Mouse (Mus musculus) adrenal gland, adult (tissue): ENCODE measurements around the gene Mblac2.
"Not testable (repeated sequence)": the region's sequence is repeated elsewhere in the genome, so short reads cannot be mapped to it uniquely, and the experiment has no call there.

Experiments
- DNase-seq, 2 experiments: peaks; one replicate each; pipeline ENCODE4 v3.0.0; 2022 to 2023; ENCODE audit warnings: low spot score in 1 of 2; ENCODE audit not compliant: inconsistent age in 2 of 2

Mblac2 gene

GRCm38 (mm10) chr13:81710775-81711545, at the start of gene Mblac2, which contains the start of gene Polr3g:
Mblac2 (plus strand) TSS chr13:81711341.
Polr3g (minus strand) TSS chr13:81711013.
- DNase-seq = peak; percentile 97 to 99

GRCm38 (mm10) chr13:81663566-81664330, 47.4 kb upstream of the Mblac2 start:
- DNase-seq = no peak

GRCm38 (mm10) chr13:81664331-81664698, 46.8 kb upstream of the Mblac2 start:
- DNase-seq = peak; percentile 64 to 73

GRCm38 (mm10) chr13:81667713-81668112, 43.4 kb upstream of the Mblac2 start:
- DNase-seq = no peak

GRCm38 (mm10) chr13:81675333-81675732, 35.8 kb upstream of the Mblac2 start:
- peak in 1 of 2 experiments; percentile 69 for DNase-seq

GRCm38 (mm10) chr13:81683107-81683506, 28.0 kb upstream of the Mblac2 start:
- DNase-seq = no peak

GRCm38 (mm10) chr13:81684258-81684657, 26.9 kb upstream of the Mblac2 start:
- DNase-seq = no peak

- DNase-seq = no peak
Observed at GRCm38 (mm10) chr13:81684884-81685283, 26.3 kb upstream of the Mblac2 start.

- no peak for DNase-seq
Observed at GRCm38 (mm10) chr13:81689587-81689986, 21.6 kb upstream of the Mblac2 start.

- peak in 1 of 2 experiments; percentile 29 for DNase-seq
Observed at GRCm38 (mm10) chr13:81690477-81690876, 20.7 kb upstream of the Mblac2 start.

- DNase-seq = peak in 1 of 2 experiments; percentile 43
Observed at GRCm38 (mm10) chr13:81691606-81692005, 19.5 kb upstream of the Mblac2 start.

- no peak for DNase-seq
Observed at GRCm38 (mm10) chr13:81694446-81694845, 16.7 kb upstream of the Mblac2 start.

- no peak for DNase-seq
Observed at GRCm38 (mm10) chr13:81703148-81703547, 8.0 kb upstream of the Mblac2 start.

- no peak for DNase-seq
Observed at GRCm38 (mm10) chr13:81703621-81704020, 7.5 kb upstream of the Mblac2 start.

- DNase-seq = no peak
Observed at GRCm38 (mm10) chr13:81706311-81706710, 4.8 kb upstream of the Mblac2 start.

- DNase-seq = no peak
Observed at GRCm38 (mm10) chr13:81709805-81710204, 1.3 kb upstream of the Mblac2 start.

GRCm38 (mm10) chr13:81710266-81710665, 875 bp upstream of the Mblac2 start:
- DNase-seq = no peak

- DNase-seq = peak in 1 of 2 experiments; percentile 59
Observed at GRCm38 (mm10) chr13:81711546-81712371, 618 bp downstream of the Mblac2 start.

GRCm38 (mm10) chr13:81713896-81714295, 2.8 kb downstream of the Mblac2 start:
- no peak for DNase-seq

- not testable (repeated sequence) for DNase-seq
Observed at GRCm38 (mm10) chr13:81728141-81728540, 17.0 kb downstream of the Mblac2 start.

GRCm38 (mm10) chr13:81729102-81729501, 18.0 kb downstream of the Mblac2 start:
- DNase-seq = no peak
